Mouse (Mus musculus) heart, postnatal 0 days (tissue): ENCODE measurements around the gene Snrk. TPM values are rescaled to one million over a fixed set of nuclear protein-coding genes. Genes with fewer than 3 reads are reported as not detected.

Experiments
- ATAC-seq: fragments of 200-750 bp; cut with Nextera tagmentation; 2 replicates; pipeline ENCODE4 v1.8.0; 2017; ENCODE audit warnings: low read depth, moderate number of reproducible peaks, moderate library complexity; ENCODE audit not compliant: insufficient read depth
- DNase-seq: peaks from one replicate; pipeline ENCODE4 v3.0.0-alpha.2; 2016; ENCODE audit warnings: low spot score
- H3K27ac ChIP-seq: fragments of 300-500 bp; sonication (generic); 2 replicates; pipeline ENCODE4 v1.5.1; 2014; ENCODE audit warnings: low read depth, mild to moderate bottlenecking
- H3K27me3 ChIP-seq: fragments of 300-500 bp; sonication (generic); 2 replicates; pipeline ENCODE4 v1.6.1; 2014; ENCODE audit warnings: low read length, mixed read lengths; ENCODE audit not compliant: control insufficient read depth, insufficient read depth
- H3K36me3 ChIP-seq: fragments of 300-500 bp; sonication (generic); replicated peaks from 2 replicates; pipeline ENCODE4 v1.6.1; 2014; ENCODE audit warnings: low read length, mixed read lengths; ENCODE audit not compliant: control insufficient read depth, insufficient read depth
- H3K4me1 ChIP-seq: fragments of 300-500 bp; sonication (generic); 2 replicates; pipeline ENCODE4 v1.6.1; 2014; ENCODE audit warnings: antibody characterized with exemption; ENCODE audit not compliant: control insufficient read depth, insufficient read depth
- H3K4me2 ChIP-seq: fragments of 300-500 bp; sonication (generic); 2 replicates; pipeline ENCODE4 v1.6.1; 2014; ENCODE audit warnings: low read depth, mild to moderate bottlenecking, low read length, moderate library complexity
- H3K4me3 ChIP-seq: fragments of 300-500 bp; sonication (generic); 2 replicates; pipeline ENCODE4 v1.5.1; 2014; ENCODE audit warnings: low read depth, low read length
- H3K9ac ChIP-seq: fragments of 300-500 bp; sonication (generic); replicated peaks from 2 replicates; pipeline ENCODE4 v1.6.1; 2014; ENCODE audit warnings: low read depth, low read length, mixed read lengths
- H3K9me3 ChIP-seq: fragments of 300-500 bp; sonication (generic); replicated peaks from 2 replicates; pipeline ENCODE4 v1.6.1; 2016; ENCODE audit warnings: low read length; ENCODE audit not compliant: control insufficient read depth
- CTCF ChIP-seq: IDR thresholded peaks from 2 replicates; pipeline ENCODE4 v1.5.1; 2016; ENCODE audit warnings: antibody characterized with exemption, control low read depth, low read depth
- EP300 ChIP-seq: IDR thresholded peaks from 2 replicates; pipeline ENCODE4 v1.6.1; 2016; ENCODE audit warnings: antibody characterized with exemption, low read depth
- WGBS: fragments of 180-500 bp; shearing (Covaris S2); extraction: QIAGEN DNeasy Blood & Tissue Kit; methylation state at CpG from one replicate; pipeline ENCODE4 v1.1.7; 2014; 5-methylcytosine and 5-hydroxymethylcytosine counted together
- polyA plus RNA-seq: library from polyadenylated mRNA; unstranded; fragments of >200 nt; fragmentation: Nextera tagmentation; extraction: Ambion mirVana; gene quantifications from 2 replicates; pipeline ENCODE4 v1.2.1, GENCODE M21; 2015
- total RNA-seq: library from RNA; depleted of rRNA; stranded (reverse); fragments of >200 nt; gene quantifications from 2 replicates; pipeline ENCODE4 v1.2.3, GENCODE M21; 2014; ENCODE audit warnings: low replicate concordance

Snrk gene
- total and polyA plus RNA-seq, 2 experiments from 2014 or later = 39.5 to 60.4 TPM

- TF ChIP-seq CTCF (no peak), EP300 (peak; percentile 69)
- H3K36me3 ChIP-seq = no peaks in the 10 kb centered on the region
- ATAC-seq = peak; percentile 64
- no peak overlapping the region for H3K4me2 ChIP-seq
- peak overlapping the region; percentile 46 for H3K27ac ChIP-seq
- DNase-seq = no peak
- WGBS = 35% methylated on average over 8 of the region's 8 CpGs
- H3K4me3 ChIP-seq = no peak overlapping the region
- H3K9ac ChIP-seq = no peak overlapping the region
- H3K4me1 ChIP-seq = peaks cover 21% of the 10 kb centered on the region
- no peaks in the 10 kb centered on the region for H3K27me3 ChIP-seq
- no peaks in the 10 kb centered on the region for H3K9me3 ChIP-seq
Measured at GRCm38 (mm10) chr9:122109553-122110225, 7.4 kb upstream of the Snrk start.

GRCm38 (mm10) chr9:122110508-122110907 is 6.6 kb upstream of the Snrk start:
- Histone ChIP-seq H3K27me3 (no peaks in the 10 kb centered on the region), H3K4me1 (peaks cover 21% of the 10 kb centered on the region), H3K4me3 (no peak overlapping the region), H3K9me3 (no peaks in the 10 kb centered on the region), H3K36me3 (no peaks in the 10 kb centered on the region), H3K27ac (peak overlapping the region; percentile 46), H3K4me2 (no peak overlapping the region), H3K9ac (no peak overlapping the region)
- 79% methylated on average over 6 of the region's 6 CpGs for WGBS
- no peak for TF ChIP-seq EP300
- no peak for TF ChIP-seq CTCF
- no peak for ATAC-seq
- DNase-seq = no peak

GRCm38 (mm10) chr9:122110921-122111320 is 6.1 kb upstream of the Snrk start:
- H3K36me3 ChIP-seq = no peaks in the 10 kb centered on the region
- no peaks in the 10 kb centered on the region for H3K27me3 ChIP-seq
- H3K9ac ChIP-seq = no peak overlapping the region
- peaks cover 21% of the 10 kb centered on the region for H3K4me1 ChIP-seq
- ATAC-seq (no peak), DNase-seq (no peak)
- no peak overlapping the region for H3K4me2 ChIP-seq
- WGBS = 83% methylated on average over 5 of the region's 5 CpGs
- H3K9me3 ChIP-seq = no peaks in the 10 kb centered on the region
- H3K27ac ChIP-seq = no peak overlapping the region
- no peak overlapping the region for H3K4me3 ChIP-seq
- TF ChIP-seq CTCF = no peak
- no peak for TF ChIP-seq EP300

- no peak overlapping the region for H3K4me2 ChIP-seq
- no peak overlapping the region for H3K27ac ChIP-seq
- no peak overlapping the region for H3K4me3 ChIP-seq
- no peaks in the 10 kb centered on the region for H3K36me3 ChIP-seq
- TF ChIP-seq CTCF (no peak), EP300 (no peak)
- no peaks in the 10 kb centered on the region for H3K9me3 ChIP-seq
- 57% methylated on average over 4 of the region's 4 CpGs for WGBS
- DNase-seq (no peak), ATAC-seq (no peak)
- no peak overlapping the region for H3K9ac ChIP-seq
- no peaks in the 10 kb centered on the region for H3K27me3 ChIP-seq
- H3K4me1 ChIP-seq = 0 out of 2 replicates have a peak, but pooled peaks cover 7% of the 10 kb centered on the region
Measured at GRCm38 (mm10) chr9:122115552-122115951, 1.5 kb upstream of the Snrk start.

- Histone ChIP-seq H3K9me3 (no peaks in the 10 kb centered on the region), H3K4me1 (0 out of 2 replicates have a peak, but pooled peaks cover 14% of the 10 kb centered on the region), H3K36me3 (no peaks in the 10 kb centered on the region), H3K4me2 (no peak overlapping the region), H3K4me3 (no peak overlapping the region), H3K27me3 (no peaks in the 10 kb centered on the region), H3K9ac (no peak overlapping the region), H3K27ac (no peak overlapping the region)
- ATAC-seq = no peak
- 40% methylated on average over 1 of the region's 1 CpGs for WGBS
- TF ChIP-seq CTCF (no peak), EP300 (no peak)
- DNase-seq = no peak
Measured at GRCm38 (mm10) chr9:122116359-122116758, 707 bp upstream of the Snrk start.
